In the genomic region with DNA sequence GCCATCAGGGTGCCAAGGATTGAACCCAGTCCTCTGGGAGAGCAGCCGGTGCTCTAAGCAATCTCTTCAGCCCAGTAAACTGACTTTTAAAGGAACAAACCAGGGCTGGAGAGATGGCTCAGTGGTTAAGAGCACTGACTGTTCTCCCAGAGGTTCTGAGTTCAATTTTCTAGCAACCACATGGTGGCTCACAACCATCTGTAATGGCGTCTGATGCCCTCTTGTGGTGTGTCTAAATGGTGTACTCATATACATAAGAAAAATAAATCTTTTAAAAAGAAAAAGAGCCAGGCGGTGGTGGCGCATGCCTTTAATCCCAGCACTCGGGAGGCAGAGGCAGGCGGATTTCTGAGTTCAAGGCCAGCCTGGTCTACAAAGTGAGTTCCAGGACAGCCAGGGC, we compare ENCODE assay signal across 1 mouse cellular context.
TF ChIP-seq lines count a peak whose summit lies in the region.

No protein-coding gene starts in this region.

TF ChIP-seq in CH12.LX, 34 proteins besides CTCF, POLR2A, EP300 and RAD21:
- TF ChIP-seq SMC3 (IDR thresholded peaks at IDR 0.05; ENCODE audit: low read depth, low read length) = peak; percentile 41
- TF ChIP-seq MYC (IDR thresholded peaks at IDR 0.05; ENCODE audit: low read depth, low read length) = peak; percentile 63; the same call in 1 of the 2 replicates
